8 mouse cellular contexts compared by ENCODE assay signal in genomic region chr11:33873071-33873781, GRCm38 (mm10).
DNase-seq lines count a peak whose midpoint lies in the region; ATAC-seq and TF ChIP-seq lines count a peak whose summit lies in the region.

No protein-coding gene starts in this region.

- no peak for TF ChIP-seq CTCF in liver, postnatal 0 days (IDR thresholded peaks at IDR 0.05; ENCODE audit: low read depth)
- TF ChIP-seq CTCF in testis, adult 2 months (IDR thresholded peaks at IDR 0.05; ENCODE audit: control insufficient read depth, insufficient read depth, insufficient replicate concordance, low read depth, low read length) = no peak

- peaks cover 20% of the 10 kb centered on the region for H3K4me1 ChIP-seq in hindbrain, embryonic 13.5 days (replicated peaks)
- peaks cover 22% of the 10 kb centered on the region for H3K4me1 ChIP-seq in liver, postnatal 0 days (ENCODE audit: insufficient read depth)
- peaks cover 9% of the 10 kb centered on the region for H3K4me1 ChIP-seq in testis, adult 2 months (ENCODE audit: control insufficient read depth, insufficient read depth, low read length)

- H3K36me3 ChIP-seq in hindbrain, embryonic 13.5 days = no peaks in the 10 kb centered on the region
- no peaks in the 10 kb centered on the region for H3K36me3 ChIP-seq in liver, postnatal 0 days (replicated peaks; ENCODE audit: insufficient read depth, low read length)
- no peaks in the 10 kb centered on the region for H3K36me3 ChIP-seq in testis, adult 2 months (ENCODE audit: control insufficient read depth, insufficient read depth, low read length)

- TF ChIP-seq EP300 in liver, postnatal 0 days (IDR thresholded peaks at IDR 0.05; ENCODE audit: low read depth) = peak; percentile 65; the same call in 1 of the 2 replicates

- peak; percentile 73 for ATAC-seq in hindbrain, embryonic 13.5 days (ENCODE audit: low FRiP score)
- ATAC-seq in liver, postnatal 0 days = peak; percentile 87

- no peak for TF ChIP-seq POLR2A in testis, adult 2 months (IDR thresholded peaks at IDR 0.05; ENCODE audit: control insufficient read depth, low read depth, low read length)

- no peaks in the 10 kb centered on the region for H3K9me3 ChIP-seq in hindbrain, embryonic 13.5 days
- no peaks in the 10 kb centered on the region for H3K9me3 ChIP-seq in liver, postnatal 0 days (ENCODE audit: low read length)

- peak; percentile 88 for DNase-seq in heart, adult 11 months
- no peak for DNase-seq in heart, adult 8-10 months (ENCODE audit: low spot score)
- DNase-seq in embryo, embryonic 10 days (ENCODE audit: low spot score) = peak; percentile 73
- peak; percentile 71 for DNase-seq in liver, postnatal 0 days
- DNase-seq in layer of hippocampus, adult 9-10 months (ENCODE audit: low spot score) = no peak
- DNase-seq in right cerebral cortex, postnatal 14 days = no peak

- H3K27me3 ChIP-seq in hindbrain, embryonic 13.5 days = no peaks in the 10 kb centered on the region
- no peaks in the 10 kb centered on the region for H3K27me3 ChIP-seq in liver, postnatal 0 days (ENCODE audit: insufficient read depth, low read length)
- no peaks in the 10 kb centered on the region for H3K27me3 ChIP-seq in testis, adult 2 months (ENCODE audit: control insufficient read depth, insufficient read depth, low read length)

- H3K27ac ChIP-seq in hindbrain, embryonic 13.5 days = no peak overlapping the region
- H3K27ac ChIP-seq in liver, postnatal 0 days (ENCODE audit: low read depth) = 0 out of 2 replicates have a peak overlapping the region, but pooled peaks have one; percentile 17
- peak overlapping the region; percentile 65; the same call in 1 of the 2 replicates for H3K27ac ChIP-seq in testis, adult 2 months (ENCODE audit: control insufficient read depth, insufficient read depth, low read depth, low read length)

- 51% methylated on average over 10 of the region's 10 CpGs for WGBS in hindbrain, embryonic 13.5 days
- WGBS in liver, postnatal 0 days (ENCODE audit: insufficient replicate concordance) = 49% methylated on average over 10 of the region's 10 CpGs

- no peak overlapping the region for H3K4me2 ChIP-seq in hindbrain, embryonic 13.5 days
- no peak overlapping the region for H3K4me2 ChIP-seq in liver, postnatal 0 days (ENCODE audit: low read depth, low read length)

- H3K9ac ChIP-seq in hindbrain, embryonic 13.5 days = no peak overlapping the region
- no peak overlapping the region for H3K9ac ChIP-seq in liver, postnatal 0 days (replicated peaks)

- H3K4me3 ChIP-seq in hindbrain, embryonic 13.5 days = no peak overlapping the region
- no peak overlapping the region for H3K4me3 ChIP-seq in liver, postnatal 0 days (ENCODE audit: low read depth, low read length)
- no peak overlapping the region for H3K4me3 ChIP-seq in testis, adult 2 months (ENCODE audit: control insufficient read depth, low read depth, low read length)

Comparison
In these comparisons a context has a peak if more than half of its experiments do, and no peak if none do; other contexts are left out.
1. DNase-seq: peak in heart, adult 11 months (single experiment), embryo, embryonic 10 days (single experiment) and liver, postnatal 0 days (single experiment); none in heart, adult 8-10 months (single experiment), layer of hippocampus, adult 9-10 months (single experiment) and right cerebral cortex, postnatal 14 days (single experiment).